In genomic region chrX:13472751-13473225, GRCm38 (mm10) we compare ENCODE assay signal across 22 mouse cellular contexts. TPM values are rescaled to one million over a fixed set of nuclear protein-coding genes. Genes with fewer than 3 reads are reported as not detected.
DNase-seq lines count a peak whose midpoint lies in the region; ATAC-seq and TF ChIP-seq lines count a peak whose summit lies in the region.
"Had no signal": no experiment of that assay in that cellular context is flagged by ENCODE, and none has a peak within 500 bp of the region (broad histone marks: within the 10 kb centered on the region; RNA-seq: fewer than 3 reads in every experiment).

No protein-coding gene starts in this region.

- H3K4me3 ChIP-seq in lung, postnatal 0 days (ENCODE audit: low read depth, low read length) = no peak overlapping the region
- H3K4me3 ChIP-seq: forebrain, embryonic 12.5 days; limb, embryonic 13.5 days; megakaryocyte, embryonic 14.5 days; midbrain, embryonic 15.5 days; myocyte; neural tube, embryonic 15.5 days had no signal

- no peak for TF ChIP-seq CTCF in lung, postnatal 0 days (IDR thresholded peaks at IDR 0.05)

- no peaks in the 10 kb centered on the region for H3K36me3 ChIP-seq in lung, postnatal 0 days (ENCODE audit: insufficient read depth, low read length)
- H3K36me3 ChIP-seq: forebrain, embryonic 12.5 days; limb, embryonic 13.5 days; midbrain, embryonic 15.5 days; neural tube, embryonic 15.5 days had no signal

- no peak overlapping the region for H3K9ac ChIP-seq in lung, postnatal 0 days (replicated peaks; ENCODE audit: low read depth)
- H3K9ac ChIP-seq: forebrain, embryonic 12.5 days; limb, embryonic 13.5 days; liver, embryonic 14.5 days; midbrain, embryonic 15.5 days; neural tube, embryonic 15.5 days had no signal

- peak; percentile 40; the same call in 1 of the 2 replicates for ATAC-seq in lung, postnatal 0 days
- peak; percentile 76 for ATAC-seq in megakaryocyte-erythroid progenitor cell, adult 5-6 weeks (replicated peaks; ENCODE audit: low FRiP score, low TSS enrichment, poor library complexity, severe bottlenecking)
- ATAC-seq: inflammation-experienced regulatory T-cells, adult 6 months; midbrain, embryonic 15.5 days had no signal

- H3K27me3 ChIP-seq in lung, postnatal 0 days (replicated peaks; ENCODE audit: insufficient read depth, low read length) = no peaks in the 10 kb centered on the region
- H3K27me3 ChIP-seq: midbrain, embryonic 15.5 days; neural tube, embryonic 15.5 days had no signal

- WGBS in lung, postnatal 0 days = 56% methylated on average over 4 of the region's 4 CpGs

- H3K4me2 ChIP-seq in lung, postnatal 0 days (replicated peaks; ENCODE audit: low read depth, low read length) = no peak overlapping the region
- H3K4me2 ChIP-seq: forebrain, embryonic 12.5 days; limb, embryonic 13.5 days; midbrain, embryonic 15.5 days; neural tube, embryonic 15.5 days had no signal

- peak; percentile 44 for DNase-seq in kidney, postnatal 14 days
- no peak for DNase-seq in kidney, adult 8-10 months
- DNase-seq in lung, postnatal 0 days (ENCODE audit: low spot score) = peak; percentile 45
- no peak for DNase-seq in lung, postnatal 25 days (ENCODE audit: low spot score)
- peak; percentile 39 for DNase-seq in Muller cell, postnatal 12 days (ENCODE audit: inconsistent ontology term)
- no peak for DNase-seq in heart, postnatal 10 days
- DNase-seq: adrenal gland, postnatal 36 days; cerebellum, adult 11-12 months; cerebellum, postnatal 36 days; gastrocnemius, postnatal 14 days; layer of hippocampus, adult 9-11 months; thymus, postnatal 36 days had no signal

- peak overlapping the region; percentile 64 for H3K27ac ChIP-seq in lung, postnatal 0 days (ENCODE audit: low read length)
- H3K27ac ChIP-seq: forebrain, embryonic 12.5 days; limb, embryonic 13.5 days; liver, embryonic 14.5 days; midbrain, embryonic 15.5 days; neural tube, embryonic 15.5 days had no signal

- TF ChIP-seq EP300 in lung, postnatal 0 days (IDR thresholded peaks at IDR 0.05) = 0 out of 2 replicates have a peak, but pooled peaks have one; percentile 25

- no peaks in the 10 kb centered on the region for H3K4me1 ChIP-seq in lung, postnatal 0 days (ENCODE audit: insufficient read depth, low read depth, low read length)
- H3K4me1 ChIP-seq: forebrain, embryonic 12.5 days; limb, embryonic 13.5 days; midbrain, embryonic 15.5 days; neural tube, embryonic 15.5 days had no signal

- intact Hi-C loops in heart, postnatal 10 days (cut with DNase I) = no loop called here

- no peaks in the 10 kb centered on the region for H3K9me3 ChIP-seq in lung, postnatal 0 days (ENCODE audit: low read length)
- H3K9me3 ChIP-seq: forebrain, embryonic 12.5 days; limb, embryonic 13.5 days; midbrain, embryonic 15.5 days; neural tube, embryonic 15.5 days had no signal

RNA-seq across cellular contexts. Expression of gene Nyx, which starts 6.9 kb away (rescaled TPM):
- polyA plus RNA-seq in lung, postnatal 0 days (2015; fragmentation: Nextera tagmentation; extraction: Ambion mirVana) = 0.06 and 0.08 TPM in 2 replicates
- total RNA-seq in megakaryocyte-erythroid progenitor cell, adult 5-6 weeks (2014; fragmentation: Nextera tagmentation) = not detected in 2 replicates
- not detected in 2 replicates for total RNA-seq in megakaryocyte-erythroid progenitor cell, adult 5-6 weeks (2017)
- total RNA-seq in heart, postnatal 10 days (2021) = under 1 TPM; 0.15 to 0.24 TPM
- polyA plus RNA-seq: hindbrain, embryonic 11.5 days had no signal

Comparison
In these comparisons a context has a peak if more than half of its experiments do, and no peak if none do; other contexts are left out.
1. DNase-seq: peak in kidney, postnatal 14 days (single experiment), lung, postnatal 0 days (single experiment) and Muller cell, postnatal 12 days (single experiment); none in kidney, adult 8-10 months (0 of 2), lung, postnatal 25 days (single experiment) and heart, postnatal 10 days (0 of 2).